Mouse (Mus musculus): ENCODE measurements around the gene Adcy5. TPM values are rescaled to one million over a fixed set of nuclear protein-coding genes. Genes with fewer than 3 reads are reported as not detected.

The Adcy5 gene
- polyA plus RNA-seq, 1 experiment from 2014 or later, result 1.4 TPM

Other genes with a start within 250 kb of the Adcy5 start
- gene Hacd2, start 132.4 kb upstream of the Adcy5 start, polyA plus RNA-seq (2014; fragmentation: Nextera tagmentation; extraction: Ambion mirVana), result 24.7 and 25.2 TPM in 2 replicates
- 34.2 and 36.8 TPM in 2 replicates for gene Sec22a, start 209.0 kb downstream of the Adcy5 start, polyA plus RNA-seq (2014; fragmentation: Nextera tagmentation; extraction: Ambion mirVana)

All from embryonic facial prominence, embryonic 11.5 days (tissue).